Mouse (Mus musculus): ENCODE measurements around the gene Prkn. TPM values are rescaled to one million over a fixed set of nuclear protein-coding genes. Genes with fewer than 3 reads are reported as not detected.

Prkn gene
- polyA plus RNA-seq, 1 experiment = not detected

GRCm38 (mm10) chr17:11972969-11973787 is 1133.0 kb downstream of the Prkn start:
- H3K4me3 ChIP-seq (ENCODE audit: insufficient read depth, poor library complexity, severe bottlenecking) = no peak overlapping the region
- no peaks in the 10 kb centered on the region for H3K79me3 ChIP-seq (ENCODE audit: low read depth)
- H3K27me3 ChIP-seq (ENCODE audit: control insufficient read depth, insufficient read depth, insufficient read length) = peaks cover 31% of the 10 kb centered on the region
- H3ac ChIP-seq (ENCODE audit: control insufficient read depth, insufficient read length, low read depth) = no peak overlapping the region
- no peaks in the 10 kb centered on the region for H3K79me2 ChIP-seq (ENCODE audit: control insufficient read depth, insufficient read depth)
- TF ChIP-seq USF1 (IDR thresholded peaks at IDR 0.05; ENCODE audit: low read depth) = no peak
- no peak for TF ChIP-seq FOSL1 (IDR thresholded peaks at IDR 0.05; ENCODE audit: insufficient read depth, low read length, poor library complexity, severe bottlenecking)
- no peak for TF ChIP-seq MYOD1 (IDR thresholded peaks at IDR 0.05; ENCODE audit: control insufficient read depth, insufficient read length, low read depth)
- TF ChIP-seq CEBPB (IDR thresholded peaks at IDR 0.05; ENCODE audit: low read depth) = no peak
- TF ChIP-seq MYOG (IDR thresholded peaks at IDR 0.05; ENCODE audit: control insufficient read depth, extremely low read depth, insufficient read length) = no peak
- TF ChIP-seq CTCF (IDR thresholded peaks at IDR 0.05; ENCODE audit: control insufficient read depth, insufficient read depth, insufficient read length) = no peak
- no peak for TF ChIP-seq MAX (IDR thresholded peaks at IDR 0.05)
- H3K36me3 ChIP-seq (ENCODE audit: control insufficient read depth, insufficient read depth) = no peaks in the 10 kb centered on the region

DNA sequence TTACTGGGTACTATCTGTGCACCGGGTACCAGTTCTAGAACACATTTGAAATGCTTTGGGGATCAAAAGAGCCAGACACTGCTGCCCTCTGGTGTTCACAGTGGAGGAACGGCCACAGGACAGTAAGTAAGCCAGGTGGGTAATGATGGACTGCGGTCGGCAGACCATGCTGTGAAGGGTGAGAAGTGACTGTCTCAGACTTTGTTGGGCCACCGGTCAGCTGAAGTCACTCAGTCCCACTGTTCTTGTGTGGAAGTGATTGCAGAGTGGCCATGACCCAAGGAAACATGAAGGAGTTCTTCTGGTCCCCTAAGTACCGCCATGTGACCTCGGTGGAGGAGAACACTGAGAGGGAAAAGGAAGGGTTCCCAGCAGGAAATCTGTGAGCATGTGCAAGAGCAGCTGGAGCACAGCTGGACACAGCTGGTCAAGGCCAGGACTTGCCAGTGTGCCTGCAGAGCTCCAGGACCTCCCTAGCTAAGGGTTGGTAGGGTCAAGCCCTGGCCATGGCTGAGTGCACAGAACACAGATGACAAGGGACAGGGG is 1135.0 kb downstream of the Prkn start:
- Histone ChIP-seq H3K79me3 (ENCODE audit: low read depth) (no peaks in the 10 kb centered on the region), H3K79me2 (ENCODE audit: control insufficient read depth, insufficient read depth) (no peaks in the 10 kb centered on the region), H3K4me3 (ENCODE audit: insufficient read depth, poor library complexity, severe bottlenecking) (no peak overlapping the region), H3K36me3 (ENCODE audit: control insufficient read depth, insufficient read depth) (no peaks in the 10 kb centered on the region), H3K27me3 (ENCODE audit: control insufficient read depth, insufficient read depth, insufficient read length) (peaks cover 43% of the 10 kb centered on the region), H3ac (ENCODE audit: control insufficient read depth, insufficient read length, low read depth) (no peak overlapping the region)
- no peak for TF ChIP-seq CTCF (IDR thresholded peaks at IDR 0.05; ENCODE audit: control insufficient read depth, insufficient read depth, insufficient read length)
- TF ChIP-seq USF1 (IDR thresholded peaks at IDR 0.05; ENCODE audit: low read depth) = no peak
- no peak for TF ChIP-seq FOSL1 (IDR thresholded peaks at IDR 0.05; ENCODE audit: insufficient read depth, low read length, poor library complexity, severe bottlenecking)
- no peak for TF ChIP-seq CEBPB (IDR thresholded peaks at IDR 0.05; ENCODE audit: low read depth)
- TF ChIP-seq MYOG (IDR thresholded peaks at IDR 0.05; ENCODE audit: control insufficient read depth, extremely low read depth, insufficient read length) = no peak
- no peak for TF ChIP-seq MAX (IDR thresholded peaks at IDR 0.05)
- TF ChIP-seq MYOD1 (IDR thresholded peaks at IDR 0.05; ENCODE audit: control insufficient read depth, insufficient read length, low read depth) = no peak

DNA sequence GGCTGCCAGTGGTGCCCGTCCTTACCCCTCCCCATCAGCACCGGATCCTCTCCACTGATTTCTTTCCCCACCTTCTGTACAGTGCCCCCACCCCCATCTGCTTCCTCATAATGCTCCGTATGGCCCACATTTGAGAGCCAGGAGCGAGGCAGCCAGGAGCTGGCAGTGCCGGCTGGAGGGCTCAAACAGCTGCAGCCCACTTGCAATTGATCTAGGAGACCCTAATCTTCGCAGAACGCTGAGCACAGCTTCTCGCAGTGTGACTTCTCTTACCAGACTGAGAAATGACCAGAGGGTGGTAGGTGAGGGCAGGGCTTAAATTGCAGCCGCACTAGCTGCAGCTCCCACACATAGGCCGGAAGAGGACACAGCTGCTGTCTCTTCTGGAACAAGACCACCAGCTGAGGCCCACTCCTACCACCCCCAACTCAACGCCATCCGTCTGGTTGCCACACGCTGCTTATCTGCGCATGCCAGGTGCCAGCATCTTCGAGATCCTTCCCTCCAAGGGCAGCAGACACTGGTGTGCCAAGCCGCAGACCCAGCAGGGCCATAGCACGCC is 1138.2 kb downstream of the Prkn start:
- no peaks in the 10 kb centered on the region for H3K79me2 ChIP-seq (ENCODE audit: control insufficient read depth, insufficient read depth)
- H3K79me3 ChIP-seq (ENCODE audit: low read depth) = no peaks in the 10 kb centered on the region
- H3K36me3 ChIP-seq (ENCODE audit: control insufficient read depth, insufficient read depth) = no peaks in the 10 kb centered on the region
- peaks cover 45% of the 10 kb centered on the region for H3K27me3 ChIP-seq (ENCODE audit: control insufficient read depth, insufficient read depth, insufficient read length)
- no peak for TF ChIP-seq CEBPB (IDR thresholded peaks at IDR 0.05; ENCODE audit: low read depth)
- TF ChIP-seq CTCF (IDR thresholded peaks at IDR 0.05; ENCODE audit: control insufficient read depth, insufficient read depth, insufficient read length) = no peak
- H3K4me3 ChIP-seq (ENCODE audit: insufficient read depth, poor library complexity, severe bottlenecking) = no peak overlapping the region
- H3ac ChIP-seq (ENCODE audit: control insufficient read depth, insufficient read length, low read depth) = no peak overlapping the region

DNA sequence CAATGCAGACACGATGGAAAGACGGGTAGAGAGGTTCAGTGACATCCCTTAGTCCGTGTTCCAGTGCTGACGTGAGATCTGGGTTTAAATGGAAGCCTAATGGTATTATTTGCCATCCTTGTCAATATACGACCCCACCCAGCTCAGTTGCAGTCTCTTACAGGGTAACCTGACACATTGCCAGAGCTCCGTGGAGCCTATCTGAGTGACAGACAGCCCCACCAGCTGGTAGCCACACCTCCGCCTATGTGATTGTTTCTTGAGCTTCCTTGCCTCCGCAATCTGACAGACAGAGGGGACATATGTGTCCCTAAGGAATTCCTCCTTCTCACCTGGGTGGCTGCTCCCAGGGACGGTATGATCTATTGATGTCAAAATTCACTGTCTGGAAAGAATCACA is 1141.5 kb downstream of the Prkn start:
- Histone ChIP-seq H3ac (ENCODE audit: control insufficient read depth, insufficient read length, low read depth) (no peak overlapping the region), H3K27me3 (ENCODE audit: control insufficient read depth, insufficient read depth, insufficient read length) (peaks cover 48% of the 10 kb centered on the region), H3K36me3 (ENCODE audit: control insufficient read depth, insufficient read depth) (no peaks in the 10 kb centered on the region), H3K79me2 (ENCODE audit: control insufficient read depth, insufficient read depth) (no peaks in the 10 kb centered on the region), H3K79me3 (ENCODE audit: low read depth) (no peaks in the 10 kb centered on the region), H3K4me3 (ENCODE audit: insufficient read depth, poor library complexity, severe bottlenecking) (no peak overlapping the region)
- TF ChIP-seq USF1 (IDR thresholded peaks at IDR 0.05; ENCODE audit: low read depth) (no peak), FOSL1 (IDR thresholded peaks at IDR 0.05; ENCODE audit: insufficient read depth, low read length, poor library complexity, severe bottlenecking) (no peak), MYOG (IDR thresholded peaks at IDR 0.05; ENCODE audit: control insufficient read depth, extremely low read depth, insufficient read length) (no peak), MYOD1 (IDR thresholded peaks at IDR 0.05; ENCODE audit: control insufficient read depth, insufficient read length, low read depth) (no peak), CEBPB (IDR thresholded peaks at IDR 0.05; ENCODE audit: low read depth) (no peak), CTCF (IDR thresholded peaks at IDR 0.05; ENCODE audit: control insufficient read depth, insufficient read depth, insufficient read length) (no peak), MAX (IDR thresholded peaks at IDR 0.05) (no peak)

GRCm38 (mm10) chr17:11988110-11988837 is 1148.1 kb downstream of the Prkn start:
- H3K4me3 ChIP-seq (ENCODE audit: insufficient read depth, poor library complexity, severe bottlenecking) = no peak overlapping the region
- peaks cover 41% of the 10 kb centered on the region for H3K27me3 ChIP-seq (ENCODE audit: control insufficient read depth, insufficient read depth, insufficient read length)
- no peak overlapping the region for H3ac ChIP-seq (ENCODE audit: control insufficient read depth, insufficient read length, low read depth)
- no peaks in the 10 kb centered on the region for H3K79me2 ChIP-seq (ENCODE audit: control insufficient read depth, insufficient read depth)
- TF ChIP-seq FOSL1 (IDR thresholded peaks at IDR 0.05; ENCODE audit: insufficient read depth, low read length, poor library complexity, severe bottlenecking) = no peak
- no peak for TF ChIP-seq CTCF (IDR thresholded peaks at IDR 0.05; ENCODE audit: control insufficient read depth, insufficient read depth, insufficient read length)
- TF ChIP-seq USF1 (IDR thresholded peaks at IDR 0.05; ENCODE audit: low read depth) = no peak
- no peak for TF ChIP-seq MYOG (IDR thresholded peaks at IDR 0.05; ENCODE audit: control insufficient read depth, extremely low read depth, insufficient read length)
- no peak for TF ChIP-seq MAX (IDR thresholded peaks at IDR 0.05)
- no peak for TF ChIP-seq MYOD1 (IDR thresholded peaks at IDR 0.05; ENCODE audit: control insufficient read depth, insufficient read length, low read depth)
- no peak for TF ChIP-seq CEBPB (IDR thresholded peaks at IDR 0.05; ENCODE audit: low read depth)
- no peaks in the 10 kb centered on the region for H3K36me3 ChIP-seq (ENCODE audit: control insufficient read depth, insufficient read depth)
- no peaks in the 10 kb centered on the region for H3K79me3 ChIP-seq (ENCODE audit: low read depth)
